Mouse (Mus musculus) ovary, postnatal 36 days (tissue): ENCODE measurements around the gene Plxna1.

Experiments
- DNase-seq: peaks from one replicate; pipeline ENCODE4 v3.0.0; 2022; ENCODE audit warnings: low spot score, mixed read lengths

Plxna1 gene

DNA sequence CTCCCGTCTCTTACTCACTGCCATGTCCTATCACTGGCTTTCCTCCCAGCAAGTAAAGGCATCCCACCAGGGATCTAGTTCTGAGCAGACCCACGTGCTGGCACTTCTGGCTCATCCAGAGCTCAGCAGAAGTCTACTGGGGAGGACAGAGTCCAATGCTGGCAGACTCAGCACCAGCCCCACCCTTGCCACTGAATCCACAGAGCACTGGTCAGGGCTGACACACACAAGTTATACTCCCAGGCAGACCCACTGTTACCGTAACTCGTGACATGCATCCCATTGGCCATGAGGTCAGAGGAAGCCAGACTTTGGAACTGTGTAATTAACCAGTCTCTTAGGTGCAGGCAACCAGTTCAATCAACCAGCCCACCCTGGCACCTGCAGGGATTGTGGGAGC lies 33.8 kb downstream of the Plxna1 start:
- DNase-seq = no peak

DNA sequence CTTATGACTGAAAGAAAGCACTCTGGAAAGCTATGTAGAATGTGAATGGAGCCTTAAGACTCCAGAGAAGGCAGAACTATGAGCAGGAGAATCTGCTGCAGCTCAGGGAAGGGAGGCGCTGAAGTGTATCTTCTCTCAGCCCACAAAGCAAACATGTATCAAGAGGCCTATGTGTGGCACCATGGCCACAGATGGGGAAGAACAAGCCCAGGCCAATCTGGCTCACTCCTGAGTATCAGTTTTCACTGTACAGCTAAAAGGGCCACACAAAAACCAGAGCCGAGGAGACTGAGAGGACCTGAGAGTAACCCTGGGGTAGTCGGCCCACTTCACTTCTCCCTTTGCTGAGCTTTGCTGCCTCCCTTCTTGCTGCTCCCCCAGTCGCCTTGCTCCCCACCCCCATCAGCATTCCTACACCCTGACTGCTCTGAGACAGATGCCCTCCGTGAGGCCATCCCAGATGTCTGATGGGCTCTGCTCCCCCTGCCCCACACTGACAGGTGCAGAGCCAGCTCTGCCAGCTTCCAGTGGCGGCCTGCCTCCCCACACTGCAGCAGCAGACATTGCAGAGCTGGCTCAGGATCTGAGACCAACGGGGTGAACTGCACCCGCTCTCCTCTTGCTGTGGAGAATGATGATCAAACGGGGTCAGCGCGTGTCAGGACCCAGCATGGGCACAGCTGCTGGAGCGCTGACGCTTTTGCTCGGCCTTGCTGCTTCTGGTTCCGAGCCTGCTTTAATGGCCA lies 34.5 kb downstream of the Plxna1 start:
- DNase-seq = no peak

DNA sequence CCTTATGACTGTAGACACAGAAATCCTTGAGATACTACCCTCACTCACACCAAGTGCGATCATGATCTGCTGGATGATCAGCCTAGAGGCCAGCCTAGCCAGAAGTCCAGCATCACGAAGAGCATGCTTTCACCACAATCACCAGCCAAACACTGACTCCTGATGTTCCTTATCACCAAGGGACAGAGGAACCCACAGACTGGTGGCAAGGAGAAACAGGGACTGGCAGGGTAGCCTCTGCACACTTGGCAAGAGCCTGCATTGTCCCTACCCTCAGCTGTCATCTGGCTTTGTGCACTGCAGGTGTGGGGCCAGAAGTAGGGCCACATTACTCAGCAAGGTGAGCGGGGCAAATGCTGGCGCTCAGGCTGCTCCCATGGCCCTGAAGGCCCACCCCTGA lies 37.6 kb downstream of the Plxna1 start:
- DNase-seq = no peak

DNA sequence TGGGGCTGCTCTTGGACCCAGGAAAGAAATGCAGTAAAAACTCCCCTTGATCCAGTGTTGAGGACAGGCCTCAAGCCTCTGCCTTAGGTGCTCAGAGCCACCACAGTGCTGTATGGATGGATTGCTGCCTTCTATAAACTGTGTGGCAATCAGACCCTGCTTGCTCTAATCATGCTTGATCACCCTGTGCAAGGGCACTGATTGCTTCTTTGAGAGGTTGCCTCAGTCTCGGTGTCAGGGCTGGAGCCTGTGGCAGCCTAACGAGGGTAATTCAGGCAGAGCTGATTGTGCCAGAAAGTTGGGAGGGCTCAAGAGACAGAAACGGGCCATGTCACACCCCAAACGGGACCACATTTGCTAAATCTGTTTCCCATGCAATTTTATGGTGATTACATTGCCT lies 47.2 kb downstream of the Plxna1 start:
- no peak for DNase-seq

DNA sequence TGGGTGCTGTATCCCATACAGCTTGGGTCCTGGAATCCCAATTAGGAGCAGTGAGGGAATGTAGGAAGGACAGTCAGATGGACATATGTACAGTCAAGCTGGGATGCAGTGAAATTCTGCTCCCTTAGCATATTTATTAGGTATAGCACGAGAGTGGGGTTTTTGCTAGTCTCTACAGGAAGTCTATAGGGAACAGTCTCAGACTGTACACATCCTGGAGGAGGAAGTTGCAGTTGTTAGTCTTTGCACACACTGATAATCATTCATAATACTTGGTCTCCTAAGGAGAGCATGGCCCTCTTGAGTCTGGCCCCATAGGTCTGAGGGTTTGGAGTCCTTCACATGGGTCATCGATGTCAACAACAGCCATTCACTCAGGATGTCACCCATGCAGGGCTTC lies 50.9 kb downstream of the Plxna1 start:
- no peak for DNase-seq

DNA sequence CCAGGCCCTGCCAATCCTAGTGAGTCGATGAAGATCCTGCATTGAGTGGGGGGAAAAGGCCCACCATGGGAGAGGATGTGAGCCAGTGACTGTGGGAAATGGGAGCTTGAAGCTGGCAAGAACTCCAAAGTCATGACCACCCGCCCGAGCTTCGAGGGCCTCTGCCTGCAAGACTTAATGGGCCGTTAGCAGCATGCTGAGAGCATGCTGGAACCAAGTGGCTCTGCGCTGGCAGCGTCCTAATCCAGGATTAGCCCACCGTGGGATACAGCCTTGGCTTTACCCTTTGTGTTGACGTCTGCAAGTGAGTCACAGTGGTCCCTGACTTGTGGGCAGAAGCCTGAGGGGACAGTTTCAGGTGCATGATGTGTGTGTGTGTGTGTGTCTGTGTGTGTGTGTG lies 52.2 kb downstream of the Plxna1 start:
- DNase-seq = no peak

DNA sequence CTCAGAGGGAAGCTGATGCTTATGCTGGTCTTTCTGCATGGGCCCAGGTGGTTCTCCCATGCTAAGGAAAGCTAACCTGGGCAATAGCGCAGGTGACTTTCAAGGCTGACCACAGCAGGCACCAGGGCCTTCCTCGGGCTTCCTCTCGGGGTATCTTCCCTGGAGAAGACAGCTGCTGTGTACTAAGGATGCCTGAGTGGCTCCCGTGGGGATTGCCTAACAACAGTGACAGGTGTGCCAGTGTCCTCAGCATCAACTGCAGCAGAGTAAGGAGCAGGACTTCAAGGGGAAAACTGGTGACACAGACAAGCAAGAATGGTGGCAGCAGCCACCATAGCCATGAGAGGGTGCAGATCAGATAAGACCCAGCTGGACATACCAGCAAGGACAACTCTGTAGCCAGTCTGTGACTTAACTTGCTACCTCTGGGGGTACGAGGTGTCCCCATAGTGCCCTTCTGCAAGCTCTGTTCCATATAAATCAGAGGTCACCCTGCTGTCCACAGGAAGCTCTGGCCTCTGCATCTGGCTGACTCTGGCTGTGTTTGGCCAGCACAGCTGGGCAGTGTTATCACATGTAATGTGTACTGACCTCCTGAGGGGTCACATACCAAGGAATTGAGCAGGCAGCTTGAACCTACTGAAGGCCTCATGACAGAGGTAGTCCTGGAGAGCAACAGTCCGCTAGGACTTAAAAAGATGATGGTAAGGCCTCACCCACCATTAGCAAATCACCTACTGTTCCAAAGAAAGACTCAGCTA lies 54.0 kb downstream of the Plxna1 start:
- no peak for DNase-seq

DNA sequence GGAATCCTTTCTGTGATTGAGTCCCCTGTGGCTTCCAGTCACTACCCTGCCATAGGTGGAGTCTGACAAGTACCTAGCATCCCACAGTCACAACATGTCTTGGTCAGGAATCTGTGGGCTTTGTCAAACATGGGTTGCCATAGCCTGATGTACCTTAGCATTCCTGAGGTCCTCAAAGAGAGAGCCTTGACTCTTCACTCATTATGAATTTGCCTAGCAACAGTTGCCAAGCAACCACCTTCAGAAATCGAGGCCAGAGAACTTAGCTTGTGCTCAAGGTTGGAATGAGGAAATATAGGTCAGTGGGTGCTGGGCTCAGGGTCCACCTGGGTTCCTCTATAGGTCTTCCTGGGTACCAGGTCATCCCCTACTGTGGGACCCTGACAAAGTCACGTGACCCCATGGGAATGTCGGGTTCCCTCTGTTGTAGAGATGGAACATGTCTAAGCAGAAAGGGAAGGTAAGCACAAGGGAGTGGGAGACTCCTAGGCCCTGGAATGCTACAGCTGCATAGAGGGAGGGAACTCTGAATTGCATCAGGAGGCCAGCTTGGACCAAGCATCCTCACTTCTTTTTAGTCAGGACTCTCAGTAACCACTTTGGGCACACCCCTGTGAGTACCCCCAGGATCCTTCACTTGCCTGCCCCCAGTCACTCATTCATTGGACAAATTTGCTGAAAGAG lies 57.9 kb downstream of the Plxna1 start:
- DNase-seq = no peak

DNA sequence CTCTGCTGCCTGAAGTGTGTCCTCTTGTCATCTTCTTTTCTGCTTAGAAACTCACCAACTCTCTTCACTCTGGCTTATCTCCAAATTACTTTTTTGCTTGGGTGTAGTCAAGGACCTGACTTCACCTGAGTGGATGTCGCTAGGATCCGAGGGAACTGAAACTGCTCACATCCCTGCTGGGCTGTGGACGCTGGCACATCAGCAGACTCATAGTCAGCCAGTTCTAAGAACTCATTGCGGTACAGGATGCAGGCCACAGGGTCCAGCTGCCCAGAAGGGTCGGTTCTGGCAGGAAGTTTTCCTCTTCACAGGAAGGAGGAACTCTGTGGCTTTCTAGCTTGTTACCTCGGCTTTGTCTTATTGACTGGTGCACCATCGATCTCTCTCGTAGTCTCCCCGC lies 62.6 kb downstream of the Plxna1 start:
- no peak for DNase-seq

DNA sequence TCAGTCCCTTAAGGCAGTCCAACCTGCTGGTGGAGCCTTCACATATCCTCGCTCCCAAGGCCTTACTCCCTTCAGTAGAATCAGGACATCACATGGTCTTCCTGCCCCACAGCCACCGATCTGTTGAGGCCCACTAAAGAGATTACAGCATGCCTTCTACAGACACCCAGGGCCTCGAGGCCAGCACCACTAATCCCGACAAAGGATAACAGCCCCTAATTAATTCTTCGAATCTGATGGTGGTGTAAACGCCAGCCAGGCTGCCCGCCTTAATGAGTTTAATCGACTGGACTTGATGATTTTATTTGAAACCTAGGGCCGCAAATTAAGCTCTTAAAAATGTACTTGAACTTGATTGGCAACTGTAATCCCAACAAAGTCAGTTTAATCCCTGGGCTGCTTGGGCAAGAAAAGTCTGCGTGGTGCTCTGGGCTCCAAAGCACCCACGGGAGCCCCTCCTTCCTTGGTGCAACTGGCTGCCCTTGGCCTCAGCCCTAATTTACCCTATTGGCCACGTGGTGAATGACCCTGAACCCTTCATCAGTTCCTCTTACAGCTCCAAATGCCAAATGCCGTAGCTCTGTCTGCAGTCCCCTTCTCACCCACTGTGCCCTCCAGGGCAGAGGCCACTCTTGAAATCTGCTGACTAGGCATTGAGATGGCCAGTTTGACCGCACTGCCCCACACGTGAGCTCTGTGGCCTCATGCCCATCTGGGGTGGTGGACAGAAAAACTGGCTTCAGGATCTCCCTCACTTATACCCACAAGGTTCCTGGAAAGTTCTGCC lies 65.3 kb downstream of the Plxna1 start:
- DNase-seq = no peak

DNA sequence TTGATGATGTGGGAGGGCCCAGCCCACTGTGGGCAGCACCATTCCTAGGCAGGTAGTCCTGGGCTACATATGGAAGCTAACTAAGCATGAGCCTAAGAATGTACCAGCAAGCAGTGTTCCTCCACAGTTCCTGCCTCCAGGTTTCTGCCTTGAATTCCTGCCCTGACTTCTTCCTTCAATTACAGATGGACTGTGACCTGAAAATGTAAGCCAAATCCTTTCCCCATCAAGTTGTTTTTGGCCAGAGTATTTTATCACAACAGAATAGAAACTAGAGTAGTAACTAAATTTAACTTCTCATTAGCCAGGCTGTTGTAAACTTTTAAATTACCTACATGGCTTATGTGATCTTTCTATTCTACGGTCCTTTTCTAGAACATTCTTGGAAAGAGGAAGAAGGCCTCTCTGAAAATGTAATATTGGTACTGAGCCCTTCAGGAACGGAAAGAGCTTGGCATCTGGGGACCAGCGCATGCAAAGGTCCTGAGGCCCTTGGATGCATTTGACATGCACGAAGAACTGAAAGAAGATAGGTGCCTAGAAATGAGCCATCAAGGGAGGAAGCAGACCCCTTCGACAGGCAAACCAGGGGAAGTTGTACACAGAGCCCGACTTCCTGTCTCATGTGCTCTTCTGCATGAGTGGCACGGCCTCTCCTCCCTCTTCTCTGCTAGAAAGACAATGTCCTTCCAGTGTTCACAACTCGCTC lies 66.3 kb downstream of the Plxna1 start:
- no peak for DNase-seq

DNA sequence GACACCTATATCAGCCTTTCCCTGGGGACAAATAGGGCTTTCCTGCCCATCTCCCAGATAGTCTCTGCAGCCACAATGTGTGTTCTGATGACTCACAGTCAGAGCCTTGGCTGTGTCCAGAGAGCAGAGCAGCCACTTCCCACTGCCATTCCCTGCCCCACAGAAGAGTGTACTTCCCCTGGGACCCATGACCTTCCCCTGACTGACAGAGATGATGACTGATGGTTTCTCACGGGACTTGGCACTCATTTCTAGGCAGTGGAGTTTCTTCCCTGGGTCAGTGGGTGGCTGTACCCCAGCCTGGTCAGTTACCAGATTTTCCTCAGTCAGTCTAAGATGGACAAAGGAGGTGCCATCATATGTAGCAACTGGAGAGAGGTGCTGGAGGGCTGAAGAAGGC lies 67.8 kb downstream of the Plxna1 start:
- no peak for DNase-seq

DNA sequence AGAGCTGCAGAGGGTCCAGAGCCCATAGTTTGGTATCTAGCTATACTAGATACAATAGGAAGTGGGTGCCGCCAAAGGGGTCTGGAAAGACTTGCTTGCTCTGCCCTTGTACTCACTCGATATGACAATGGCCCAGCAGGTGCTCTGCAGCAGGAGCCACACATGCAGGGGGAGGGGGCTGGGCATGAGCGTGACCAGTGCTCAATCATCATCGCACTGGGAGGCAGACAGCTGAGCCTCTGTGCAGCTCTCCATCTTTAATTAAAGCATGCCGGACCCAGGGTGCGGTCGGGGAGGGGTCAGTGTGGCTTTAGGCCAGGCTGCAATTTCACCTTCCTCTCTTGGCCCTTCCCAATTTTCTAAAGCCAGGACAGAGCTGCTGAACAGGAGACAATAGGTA lies 70.9 kb downstream of the Plxna1 start:
- DNase-seq = no peak

DNA sequence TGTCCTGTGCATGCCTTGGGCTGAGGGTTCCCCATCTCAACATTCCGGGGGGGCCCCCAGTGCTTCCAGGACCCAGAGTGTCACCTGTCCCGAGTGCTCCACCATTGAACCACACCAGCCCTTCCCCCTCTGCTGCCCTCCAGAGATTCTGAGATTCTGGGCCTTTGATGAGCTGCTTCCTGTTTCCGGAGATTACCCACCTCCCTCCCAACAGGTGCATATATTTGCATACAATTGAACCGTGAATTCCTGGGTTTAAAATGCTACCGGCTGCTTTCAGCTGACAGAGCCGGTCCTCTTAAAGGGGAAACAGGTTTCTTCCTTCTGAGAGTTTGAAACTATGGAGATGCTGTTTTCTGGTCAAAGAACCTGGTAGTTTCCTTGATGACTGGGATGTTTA lies 74.3 kb downstream of the Plxna1 start:
- DNase-seq = no peak

DNA sequence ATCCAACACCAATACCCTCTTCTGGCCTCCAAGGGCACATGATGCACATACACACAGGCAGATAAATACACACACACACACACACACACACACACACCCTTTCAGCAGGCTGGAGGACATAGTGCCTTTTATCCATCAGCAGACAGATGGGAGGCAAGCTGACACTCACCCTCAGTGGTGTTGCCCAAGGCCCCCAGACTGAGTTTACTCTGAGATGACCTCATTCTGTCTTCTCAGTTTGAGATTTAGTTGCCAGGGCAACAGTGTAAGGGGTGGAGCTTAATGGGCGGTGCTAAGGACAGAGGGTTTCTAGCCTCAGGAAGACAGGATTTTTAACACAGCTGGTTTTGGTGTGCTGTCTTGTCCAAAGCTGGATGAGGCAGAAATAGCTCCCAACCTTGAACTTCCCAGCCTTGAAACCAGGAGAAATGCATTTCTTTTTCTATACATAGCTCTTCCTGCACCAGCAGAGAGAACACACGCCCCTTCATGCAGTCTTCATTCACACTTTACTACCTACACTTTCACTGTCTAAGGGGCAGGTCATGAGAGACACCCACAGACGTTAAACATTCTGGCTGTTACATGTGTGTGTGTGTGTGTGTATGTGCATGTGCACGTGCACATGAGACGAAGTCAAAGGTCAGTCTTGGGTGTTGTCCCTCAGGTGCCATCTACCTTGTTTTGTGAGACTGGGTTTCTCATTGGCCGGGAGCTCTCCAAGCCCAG lies 75.6 kb downstream of the Plxna1 start:
- peak; percentile 49 for DNase-seq

DNA sequence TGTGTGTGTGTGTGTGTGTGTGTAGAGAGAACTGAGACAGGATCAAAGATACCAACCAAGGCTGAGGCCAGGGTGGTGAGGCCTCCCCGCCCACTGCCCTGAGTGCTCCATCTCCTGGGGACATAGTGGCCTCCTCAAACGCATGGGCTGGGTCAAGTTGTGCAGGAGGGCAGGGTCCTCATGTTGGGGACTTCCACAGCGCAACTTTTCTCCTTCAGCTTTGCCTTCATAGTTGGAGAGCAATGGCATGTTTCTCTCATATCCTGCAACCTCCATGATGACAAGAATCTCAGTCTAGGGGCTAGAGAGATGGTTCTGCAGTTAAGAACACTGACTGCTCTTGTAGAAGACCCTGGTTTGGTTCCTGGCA lies 76.1 kb downstream of the Plxna1 start:
- DNase-seq = no peak

DNA sequence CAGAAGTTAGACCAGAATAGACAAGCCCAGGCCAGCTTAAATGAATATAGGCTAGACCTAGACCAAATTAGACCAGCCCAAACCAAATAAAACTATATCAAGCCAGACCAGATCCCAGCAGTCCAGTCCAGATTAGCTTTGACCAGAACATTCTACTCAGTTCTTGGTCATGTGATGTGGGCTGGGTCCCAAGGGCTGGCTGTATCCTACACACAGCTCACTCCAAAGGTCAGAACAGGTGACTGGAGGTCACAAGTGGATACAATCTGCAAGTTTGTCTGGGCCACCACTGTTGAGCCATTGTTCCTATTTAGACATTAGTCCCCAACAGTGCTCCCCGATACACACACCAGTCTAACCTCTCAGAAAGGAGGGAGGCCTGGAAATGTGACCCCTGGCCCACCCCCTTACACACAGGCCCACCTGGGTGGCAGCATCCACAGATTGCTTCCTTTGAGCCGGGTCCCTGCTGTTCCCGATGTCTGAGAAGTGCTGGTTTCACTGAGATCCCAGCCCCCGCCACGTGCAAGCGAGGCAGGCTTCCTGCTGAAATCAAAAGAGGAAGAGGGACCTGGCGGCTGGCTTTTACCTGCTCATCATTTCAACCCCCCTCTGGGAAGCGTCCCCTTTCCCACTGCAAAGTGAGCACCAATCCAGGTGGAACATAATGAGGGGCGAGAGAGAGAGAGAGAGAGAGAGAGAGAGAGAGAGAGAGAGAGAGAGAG lies 76.7 kb downstream of the Plxna1 start:
- DNase-seq = no peak

DNA sequence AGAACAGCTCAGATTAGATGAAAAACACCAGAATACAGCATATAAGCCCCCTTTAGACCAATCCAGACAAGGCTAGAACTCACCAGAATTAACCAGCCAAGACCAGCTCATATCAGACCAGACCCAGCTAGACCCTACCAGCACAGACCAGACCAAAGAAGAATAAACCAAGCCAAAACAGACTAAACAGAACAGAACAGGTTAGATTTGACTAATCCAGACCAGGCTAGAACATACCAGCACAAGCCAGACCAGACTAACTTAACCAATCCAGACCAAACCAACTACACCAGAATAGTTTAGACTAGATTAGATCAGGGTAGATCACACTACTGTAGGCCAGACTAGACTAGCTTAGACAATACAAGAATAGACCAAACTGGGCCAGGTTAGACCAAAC lies 77.3 kb downstream of the Plxna1 start:
- DNase-seq = no peak

DNA sequence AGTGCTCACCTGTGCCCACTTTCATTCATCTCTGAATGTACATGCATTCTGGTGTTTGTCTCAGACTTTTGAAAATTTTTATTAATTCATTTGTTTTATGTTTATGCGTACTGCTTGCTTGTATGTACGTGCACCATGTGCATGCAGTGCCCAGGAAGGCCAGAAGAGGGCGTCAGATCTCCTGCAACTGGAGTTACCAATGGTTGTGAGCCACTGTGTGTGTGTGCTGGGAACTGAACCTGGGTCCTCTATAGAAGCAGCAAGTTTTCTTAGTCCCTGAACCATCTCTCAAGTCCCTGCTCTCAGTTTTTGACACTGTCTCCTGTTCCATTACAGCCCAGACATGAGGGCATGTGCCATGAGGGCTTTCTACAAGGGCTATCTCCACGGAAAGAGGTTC lies 79.3 kb downstream of the Plxna1 start:
- no peak for DNase-seq

DNA sequence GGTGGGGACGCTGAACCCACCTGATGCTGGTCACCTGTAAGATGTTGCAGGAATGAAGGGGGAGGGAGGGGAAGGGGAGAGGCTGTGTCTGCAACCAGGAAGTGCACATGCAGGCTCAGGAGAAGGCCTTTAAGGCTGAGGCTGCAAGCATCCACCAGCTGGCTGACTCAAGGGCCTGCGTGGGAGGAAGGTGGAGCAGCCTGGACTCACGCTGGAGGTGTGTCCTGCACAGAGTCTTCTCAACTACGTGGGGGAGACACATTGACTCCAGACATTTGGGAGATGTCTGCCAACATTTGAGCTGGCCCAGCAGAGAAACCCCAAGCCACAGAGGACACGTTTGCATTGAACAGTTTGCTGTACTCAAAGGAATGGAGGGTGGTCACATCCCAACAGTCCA lies 79.8 kb downstream of the Plxna1 start:
- no peak for DNase-seq
